Mouse (Mus musculus): ENCODE measurements around the gene Ascc1.

- no peak for TF ChIP-seq CTCF (IDR thresholded peaks at IDR 0.05; ENCODE audit: low read depth)
- no peak for TF ChIP-seq EP300 (IDR thresholded peaks at IDR 0.05; ENCODE audit: low read depth)
Measured at GRCm38 (mm10) chr10:60134201-60134600, 131.6 kb downstream of the Ascc1 start.
